Mouse (Mus musculus): ENCODE data around the gene Cops7b. TPM values are rescaled to one million over a fixed set of nuclear protein-coding genes. Genes with fewer than 3 reads are reported as not detected.

Cops7b gene
- total RNA-seq, 2 experiments from 2014 or later = 26.5 to 27.1 TPM

DNA sequence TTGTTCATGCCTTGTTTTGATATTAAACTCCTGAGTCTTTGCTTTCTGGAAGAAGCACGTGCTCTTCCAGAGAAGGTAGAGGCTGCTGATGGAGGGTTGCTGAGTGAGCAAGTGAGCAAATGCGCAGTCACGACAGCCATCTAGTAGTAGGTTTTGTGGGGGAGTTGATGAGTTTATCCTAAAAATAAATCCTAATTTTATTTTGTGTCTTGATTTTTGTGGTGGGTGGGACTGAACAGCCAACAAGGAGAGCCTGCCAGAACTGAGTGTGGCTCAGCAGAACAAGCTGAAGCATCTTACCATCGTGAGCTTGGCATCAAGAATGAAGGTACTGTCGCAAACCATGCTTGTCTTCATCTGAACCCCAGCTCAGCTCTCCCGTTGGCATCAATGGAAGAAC is 13.8 kb downstream of the Cops7b start:
- DNase-seq (ENCODE audit: low spot score in 2 of 2) = no peak

GRCm38 (mm10) chr1:86598516-86598915 is 15.8 kb downstream of the Cops7b start:
- DNase-seq (ENCODE audit: low spot score in 2 of 2) = peak; percentile 16 to 41

DNA sequence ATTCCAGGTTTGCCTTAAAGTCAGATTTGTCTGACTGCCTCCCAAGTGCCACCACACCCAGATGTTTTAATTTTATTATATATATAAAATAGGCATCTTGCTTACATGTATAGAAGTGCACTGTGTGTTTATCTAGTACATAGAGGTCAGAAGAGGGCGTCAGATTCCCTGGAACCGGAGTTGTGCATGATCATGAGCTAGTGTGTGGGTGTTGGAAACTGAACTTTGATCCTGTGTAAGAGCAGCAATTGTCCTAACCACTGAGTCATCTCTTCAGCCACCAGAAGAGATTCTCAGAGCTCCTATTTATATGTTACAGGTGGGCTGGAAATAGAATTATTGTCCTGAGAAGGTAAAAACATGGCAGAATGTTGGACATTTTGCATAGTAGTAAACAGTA is 17.4 kb downstream of the Cops7b start:
- DNase-seq (ENCODE audit: low spot score in 2 of 2) = no peak

DNA sequence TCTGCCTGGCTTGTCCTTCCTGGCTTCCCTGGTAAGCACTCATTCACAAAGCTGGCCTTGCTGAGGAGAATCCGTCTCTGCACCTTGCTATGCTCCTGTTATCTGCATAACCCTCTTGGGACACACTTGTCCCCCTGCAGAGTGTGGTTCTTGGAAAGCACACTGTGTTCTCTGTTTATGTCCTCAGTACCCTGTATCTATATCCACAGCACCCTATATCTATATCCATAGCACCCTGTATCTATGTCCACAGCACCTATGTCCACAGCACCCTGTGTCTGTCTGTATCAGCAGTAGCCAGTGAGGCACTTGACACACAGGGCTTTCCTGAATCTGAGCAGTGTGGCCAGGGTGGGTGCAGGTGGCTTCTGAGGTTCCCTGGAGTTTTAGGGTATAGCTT is 28.2 kb downstream of the Cops7b start:
- no peak for DNase-seq (ENCODE audit: low spot score in 2 of 2)

- no peak for DNase-seq (ENCODE audit: low spot score in 2 of 2)
Observed at GRCm38 (mm10) chr1:86612081-86612480, 29.4 kb downstream of the Cops7b start.

DNA sequence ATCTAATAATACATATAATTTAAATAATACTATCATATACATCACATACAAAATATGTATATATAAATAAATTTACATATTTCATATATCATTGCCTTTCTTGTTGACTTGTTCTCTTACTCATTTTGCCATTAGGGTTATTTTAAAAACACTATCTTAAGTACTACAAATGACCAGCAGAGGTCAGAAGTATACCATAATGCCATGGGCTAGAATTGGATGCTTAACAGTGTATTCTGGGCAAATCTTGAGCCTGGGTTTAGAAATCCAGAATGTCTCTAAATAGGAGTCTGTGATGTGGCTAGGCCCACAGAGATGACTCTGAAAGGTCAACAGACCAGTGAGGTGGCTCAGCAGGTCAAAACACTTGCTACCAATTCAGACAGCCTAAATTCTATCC is 31.6 kb downstream of the Cops7b start:
- no peak for DNase-seq (ENCODE audit: low spot score in 2 of 2)

- peak; percentile 75 to 83 for DNase-seq (ENCODE audit: low spot score in 2 of 2)
Observed at GRCm38 (mm10) chr1:86618454-86619125, 35.9 kb downstream of the Cops7b start.

- no peak for DNase-seq (ENCODE audit: low spot score in 2 of 2)
Observed at GRCm38 (mm10) chr1:86622296-86622695, 39.6 kb downstream of the Cops7b start.

DNA sequence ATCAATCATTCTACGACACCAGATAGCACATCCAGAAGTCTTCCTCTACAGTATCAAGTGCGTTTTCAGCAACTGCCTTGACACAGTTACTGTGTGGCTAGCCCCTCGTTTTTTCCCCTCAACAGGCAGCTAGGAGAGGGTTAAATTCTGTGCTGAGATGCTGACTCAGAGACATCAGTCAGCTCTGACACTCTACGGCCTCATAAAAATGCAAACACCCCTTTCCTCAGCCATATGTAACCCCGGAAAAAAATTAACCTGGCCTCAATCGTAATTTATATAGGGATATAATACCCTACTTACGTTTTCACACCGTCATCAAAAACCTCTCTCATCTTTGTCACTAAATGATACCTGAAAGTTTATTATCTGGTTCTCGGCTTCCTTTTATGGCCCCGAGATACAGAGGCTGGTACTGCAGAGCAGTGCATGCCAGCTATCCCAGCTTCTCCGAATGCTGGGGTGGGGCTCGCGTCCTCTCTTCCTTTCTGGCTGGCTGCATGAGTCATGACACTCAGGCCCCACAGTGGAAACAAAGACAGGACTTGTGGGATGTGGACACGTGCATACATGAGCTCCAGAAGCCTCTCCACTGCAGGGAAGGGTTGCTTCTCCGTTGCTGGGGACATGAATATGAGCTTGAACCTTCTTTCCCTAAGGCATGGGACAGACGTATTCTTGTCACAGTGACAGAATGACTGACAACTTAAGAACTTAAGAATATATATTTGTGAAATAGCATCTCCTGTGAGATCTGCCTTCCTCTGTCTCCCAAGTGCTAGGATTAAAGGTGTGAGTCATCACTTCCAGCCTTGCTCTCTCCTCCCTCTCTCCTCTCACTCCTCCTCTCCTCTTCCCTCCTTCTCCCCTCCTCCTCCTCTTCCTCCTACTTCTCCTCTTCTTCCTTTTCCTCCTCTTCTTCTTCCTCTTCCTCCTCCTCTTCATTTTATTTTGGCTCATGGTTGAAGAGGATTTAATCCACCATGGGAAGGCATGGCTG is 40.6 kb downstream of the Cops7b start:
- no peak for DNase-seq (ENCODE audit: low spot score in 2 of 2)

- DNase-seq (ENCODE audit: low spot score in 2 of 2) = no peak
Observed at GRCm38 (mm10) chr1:86628270-86628669, 45.6 kb downstream of the Cops7b start.

GRCm38 (mm10) chr1:86629936-86630335 is 47.2 kb downstream of the Cops7b start:
- no peak for DNase-seq (ENCODE audit: low spot score in 2 of 2)

GRCm38 (mm10) chr1:86630527-86630926 is 47.8 kb downstream of the Cops7b start:
- DNase-seq (ENCODE audit: low spot score in 2 of 2) = no peak

DNA sequence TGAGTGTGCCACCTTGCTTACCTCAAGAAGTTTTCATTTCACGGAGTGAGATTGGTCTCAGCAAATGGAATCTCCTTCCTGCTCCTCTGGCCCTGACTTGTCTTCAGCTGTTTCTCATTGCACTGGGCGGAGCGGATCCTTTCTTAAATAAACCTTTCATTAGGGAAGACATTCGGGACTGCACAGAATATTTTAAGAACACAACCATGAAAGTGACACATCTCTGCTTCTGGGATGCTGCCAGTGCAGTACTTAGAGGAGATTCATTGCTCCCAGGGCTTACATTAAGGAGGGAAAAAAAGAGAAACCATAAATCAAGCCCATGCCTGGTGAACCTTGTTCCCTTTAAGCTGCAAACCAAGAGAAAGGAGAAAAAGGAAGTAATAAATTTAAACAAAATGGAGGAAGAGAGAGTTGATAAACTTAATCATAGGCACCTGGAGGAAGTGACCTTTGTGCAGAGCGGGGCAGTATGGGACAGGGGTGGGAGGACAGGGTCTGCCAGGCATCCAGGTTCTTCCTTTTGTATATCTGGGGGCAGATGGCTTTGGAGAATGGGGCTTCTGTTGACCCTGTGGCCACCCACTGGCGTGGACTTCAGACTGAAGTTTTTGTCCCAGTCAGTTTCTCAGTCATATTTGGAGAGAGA is 50.2 kb downstream of the Cops7b start:
- DNase-seq (ENCODE audit: low spot score in 2 of 2) = no peak

GRCm38 (mm10) chr1:86633434-86633833 is 50.7 kb downstream of the Cops7b start:
- DNase-seq (ENCODE audit: low spot score in 2 of 2) = no peak

- no peak for DNase-seq (ENCODE audit: low spot score in 2 of 2)
Observed at GRCm38 (mm10) chr1:86633840-86634750, 51.4 kb downstream of the Cops7b start.

- no peak for DNase-seq (ENCODE audit: low spot score in 2 of 2)
Observed at GRCm38 (mm10) chr1:86634751-86635359, 52.2 kb downstream of the Cops7b start.

DNA sequence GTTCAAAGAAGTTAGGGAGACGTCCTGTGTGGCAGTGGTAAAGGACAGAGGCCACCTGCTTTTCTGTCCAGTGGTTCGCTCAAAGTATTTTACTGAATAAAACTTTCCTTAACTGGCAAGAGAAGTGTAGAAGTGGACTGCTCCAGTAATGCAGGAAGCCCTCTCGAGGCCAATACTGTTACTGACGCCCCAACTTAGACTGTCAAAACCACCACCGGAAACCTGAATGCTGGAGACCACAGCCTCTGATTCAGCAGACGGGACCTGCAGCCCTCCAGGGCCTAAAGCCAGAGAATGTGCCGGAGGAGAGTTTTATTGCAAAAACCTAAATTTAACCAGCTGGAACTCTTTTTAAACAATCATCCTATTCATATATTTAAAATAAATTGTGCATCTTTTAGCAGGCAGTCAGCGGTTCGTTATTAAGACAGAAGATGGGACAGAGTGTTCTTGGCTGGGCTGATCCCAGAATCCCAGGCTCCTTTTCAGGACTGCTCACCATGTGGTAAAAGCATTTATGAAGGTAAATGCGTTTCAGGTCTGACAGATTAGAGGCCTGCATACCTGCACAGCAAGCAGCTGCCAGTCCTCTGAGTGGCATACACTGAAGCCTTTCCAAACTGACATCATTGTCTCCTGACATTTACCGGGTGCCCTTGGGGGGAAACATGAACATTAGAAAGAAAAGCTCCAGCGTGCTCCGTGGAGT is 60.6 kb downstream of the Cops7b start:
- DNase-seq (ENCODE audit: low spot score in 2 of 2) = no peak

GRCm38 (mm10) chr1:86647517-86647916 is 64.8 kb downstream of the Cops7b start:
- DNase-seq (ENCODE audit: low spot score in 2 of 2) = no peak

DNA sequence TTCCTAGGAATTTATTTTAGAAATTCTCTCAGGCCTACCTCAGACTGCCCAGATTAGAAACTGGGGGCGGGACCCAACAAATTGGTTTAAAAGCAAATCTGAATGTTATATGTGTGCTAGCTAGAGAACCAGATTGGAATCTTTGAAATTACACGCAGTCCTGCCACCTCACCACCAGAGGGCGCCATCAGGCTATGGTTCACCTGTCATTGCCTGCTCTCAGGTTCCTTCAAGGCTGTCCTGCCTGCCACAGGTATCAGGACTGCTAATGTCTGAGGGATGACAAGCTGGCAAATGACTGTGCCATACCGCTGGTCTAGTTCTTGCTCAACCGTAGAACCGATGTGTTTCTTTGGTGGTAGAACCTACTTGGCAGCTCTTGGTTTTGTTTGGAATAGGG is 67.6 kb downstream of the Cops7b start:
- DNase-seq (ENCODE audit: low spot score in 2 of 2) = peak; percentile 71 to 76

GRCm38 (mm10) chr1:86652675-86653074 is 70.0 kb downstream of the Cops7b start:
- no peak for DNase-seq (ENCODE audit: low spot score in 2 of 2)
